Mouse (Mus musculus) embryo, embryonic 9.5 days (tissue): Measurements from ENCODE around the gene Ncdn.
A peak's percentile ranks its signal among the peaks of the same experiment; 100 is the strongest.

Source experiments
- DNase-seq: peaks from one replicate; pipeline ENCODE4 v3.0.0-alpha.2; 2017; ENCODE audit errors: extremely low spot score

Ncdn gene

GRCm38 (mm10) chr4:126753268-126754230, at the start of gene Ncdn, which contains the start of gene AU040320:
TSS of gene Ncdn (minus strand) at chr4:126753438.
TSS of gene AU040320 (plus strand) at chr4:126753544.
- DNase-seq = peak; percentile 98

GRCm38 (mm10) chr4:126802174-126802573, 48.9 kb upstream of the Ncdn start:
- DNase-seq = no peak

GRCm38 (mm10) chr4:126792341-126793102, 39.3 kb upstream of the Ncdn start:
- no peak for DNase-seq

- no peak for DNase-seq
These were observed 29.8 kb upstream of the Ncdn start for GRCm38 (mm10) chr4:126782996-126783395.

GRCm38 (mm10) chr4:126782512-126782911, 29.3 kb upstream of the Ncdn start:
- DNase-seq = no peak

- DNase-seq = no peak
These were observed 28.6 kb upstream of the Ncdn start for GRCm38 (mm10) chr4:126781871-126782270.

- no peak for DNase-seq
These were observed 26.9 kb upstream of the Ncdn start for GRCm38 (mm10) chr4:126779826-126780775.

- DNase-seq = no peak
These were observed 25.9 kb upstream of the Ncdn start for GRCm38 (mm10) chr4:126779148-126779581.

GRCm38 (mm10) chr4:126775182-126775581, 21.9 kb upstream of the Ncdn start:
- DNase-seq = no peak

- no peak for DNase-seq
These were observed 20.6 kb upstream of the Ncdn start for GRCm38 (mm10) chr4:126773871-126774270.

GRCm38 (mm10) chr4:126770831-126771230, 17.6 kb upstream of the Ncdn start:
- DNase-seq = no peak

- DNase-seq = no peak
These were observed 16.7 kb upstream of the Ncdn start for GRCm38 (mm10) chr4:126769800-126770563.

- no peak for DNase-seq
These were observed 10.2 kb upstream of the Ncdn start for GRCm38 (mm10) chr4:126763483-126763882.

GRCm38 (mm10) chr4:126762586-126763359, 9.5 kb upstream of the Ncdn start:
- DNase-seq = no peak

- no peak for DNase-seq
These were observed 6.2 kb upstream of the Ncdn start for GRCm38 (mm10) chr4:126759435-126759834.

- no peak for DNase-seq
These were observed 5.1 kb upstream of the Ncdn start for GRCm38 (mm10) chr4:126758299-126758698.

GRCm38 (mm10) chr4:126756766-126757165, 3.5 kb upstream of the Ncdn start:
- no peak for DNase-seq

GRCm38 (mm10) chr4:126754736-126755374, 1.6 kb upstream of the Ncdn start:
- no peak for DNase-seq

- DNase-seq = no peak
These were observed 983 bp upstream of the Ncdn start for GRCm38 (mm10) chr4:126754231-126754611.
